Mouse (Mus musculus) forebrain, embryonic 13.5 days (tissue): ENCODE measurements at regions not wholly inside any gene's neighbourhood (a gene's known extent, or its start where the extent isn't known, plus 50 kb on each side); places are given as distances from the start of the nearest gene placed in this dataset. TPM values are rescaled to one million over a fixed set of nuclear protein-coding genes. Genes with fewer than 3 reads are reported as not detected.
"Not testable (repeated sequence)": the region's sequence is repeated elsewhere in the genome, so short reads cannot be mapped to it uniquely, and the experiment has no call there.

ENCODE experiments used
- ATAC-seq: fragments of 200-750 bp; cut with Nextera tagmentation; 2 replicates; pipeline ENCODE4 v1.8.0; 2017
- H3K27ac ChIP-seq: fragments of 300-500 bp; sonication (generic); 2 replicates; pipeline ENCODE4 v1.5.1; 2015; ENCODE audit warnings: inconsistent platforms, mild to moderate bottlenecking, moderate library complexity
- H3K27me3 ChIP-seq: fragments of 300-500 bp; sonication (generic); 2 replicates; pipeline ENCODE4 v1.6.1; 2015; ENCODE audit warnings: mild to moderate bottlenecking, inconsistent platforms
- H3K36me3 ChIP-seq: fragments of 300-500 bp; sonication (generic); 2 replicates; pipeline ENCODE4 v1.6.1; 2015; ENCODE audit warnings: mild to moderate bottlenecking, inconsistent platforms; ENCODE audit not compliant: poor library complexity, severe bottlenecking
- H3K4me1 ChIP-seq: fragments of 300-500 bp; sonication (generic); 2 replicates; pipeline ENCODE4 v1.6.1; 2015; ENCODE audit warnings: inconsistent platforms
- H3K4me2 ChIP-seq: fragments of 300-500 bp; sonication (generic); 2 replicates; pipeline ENCODE4 v1.6.1; 2015; ENCODE audit warnings: inconsistent platforms, mild to moderate bottlenecking, moderate library complexity
- H3K4me3 ChIP-seq: fragments of 300-500 bp; sonication (generic); 2 replicates; pipeline ENCODE4 v1.5.1; 2015; ENCODE audit warnings: mild to moderate bottlenecking, inconsistent platforms
- H3K9ac ChIP-seq: fragments of 300-500 bp; sonication (generic); 2 replicates; pipeline ENCODE4 v1.6.1; 2015; ENCODE audit warnings: mild to moderate bottlenecking, inconsistent platforms
- H3K9me3 ChIP-seq: fragments of 300-500 bp; sonication (generic); replicated peaks from 2 replicates; pipeline ENCODE4 v1.6.1; 2016; ENCODE audit warnings: inconsistent platforms
- WGBS: fragments of 180-500 bp; shearing (Covaris S2); methylation state at CpG from one replicate; pipeline ENCODE4 v1.1.7; 2015; 5-methylcytosine and 5-hydroxymethylcytosine counted together
- microRNA-seq: library from miRNA; unstranded; fragments of <30 nt; microRNA quantifications from one replicate; pipeline ENCODE4, GENCODE M21; 2016

GRCm38 (mm10) chr12:115764939-115765479, 282.5 kb upstream of the Zfp386 start:
- WGBS: 68% methylated on average over 4 of the region's 4 CpGs
- not testable (repeated sequence) for H3K27me3 ChIP-seq, H3K4me1 ChIP-seq, H3K27ac ChIP-seq, H3K36me3 ChIP-seq, H3K4me2 ChIP-seq, H3K9me3 ChIP-seq, ATAC-seq, H3K4me3 ChIP-seq, H3K9ac ChIP-seq

DNA sequence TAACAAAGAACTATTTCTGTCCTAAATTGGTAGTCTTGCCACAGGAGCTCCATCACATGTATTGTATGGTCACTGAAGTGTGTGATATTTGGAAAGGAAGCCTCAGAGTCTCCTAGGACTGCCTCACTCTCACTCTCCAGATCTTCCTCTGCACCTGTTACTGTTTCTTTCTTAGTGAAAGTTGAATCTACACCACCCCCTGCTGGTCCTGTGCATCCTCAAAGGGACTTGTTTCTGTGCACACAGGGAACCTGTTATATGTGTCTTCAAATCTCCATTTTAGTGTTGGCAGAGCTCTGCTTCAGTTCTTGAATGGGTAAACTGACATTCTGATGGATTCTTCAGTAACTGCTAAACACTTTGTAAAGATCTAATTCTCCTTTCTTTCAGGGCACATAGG, 276.3 kb upstream of the Zfp386 start:
- H3K9ac ChIP-seq, H3K9me3 ChIP-seq, ATAC-seq, H3K27ac ChIP-seq, H3K36me3 ChIP-seq, H3K4me1 ChIP-seq, H3K4me3 ChIP-seq, H3K27me3 ChIP-seq, H3K4me2 ChIP-seq: not testable (repeated sequence)

- H3K27me3 ChIP-seq, H3K9me3 ChIP-seq, H3K36me3 ChIP-seq, H3K27ac ChIP-seq, H3K9ac ChIP-seq, H3K4me1 ChIP-seq, ATAC-seq, H3K4me3 ChIP-seq, H3K4me2 ChIP-seq: not testable (repeated sequence)
- WGBS: 72% methylated on average over 1 of the region's 1 CpGs
Observed at GRCm38 (mm10) chr12:115790369-115790768, 257.2 kb upstream of the Zfp386 start.

DNA sequence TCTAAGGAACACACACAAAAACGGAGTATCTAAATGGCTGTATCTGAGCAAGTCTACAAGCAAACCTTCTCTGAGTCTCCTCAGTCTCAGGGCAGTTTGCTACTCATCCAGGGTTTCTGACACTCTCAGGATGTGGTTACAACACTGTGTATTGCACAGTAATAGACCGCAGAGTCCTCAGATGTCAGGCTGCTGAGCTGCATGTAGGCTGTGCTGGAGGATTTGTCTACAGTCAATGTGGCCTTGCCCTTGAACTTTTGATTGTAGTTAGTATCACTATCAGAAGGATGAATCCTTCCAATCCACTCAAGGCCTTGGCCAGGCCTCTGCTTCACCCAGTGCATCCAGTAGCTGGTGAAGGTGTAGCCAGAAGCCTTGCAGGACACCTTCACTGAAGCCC, 245.0 kb upstream of the Zfp386 start:
- peaks cover 10% of the 10 kb centered on the region; the same call in 1 of the 2 replicates for H3K9me3 ChIP-seq
- not testable (repeated sequence) for H3K4me2 ChIP-seq, H3K27me3 ChIP-seq, H3K36me3 ChIP-seq, H3K4me3 ChIP-seq, ATAC-seq, H3K4me1 ChIP-seq, H3K9ac ChIP-seq, H3K27ac ChIP-seq
- WGBS: 68% methylated on average over 2 of the region's 2 CpGs

GRCm38 (mm10) chr12:115803675-115804074, 243.8 kb upstream of the Zfp386 start:
- H3K27ac ChIP-seq, H3K4me1 ChIP-seq, H3K4me3 ChIP-seq, H3K27me3 ChIP-seq, H3K9ac ChIP-seq, H3K36me3 ChIP-seq, ATAC-seq, H3K4me2 ChIP-seq: not testable (repeated sequence)
- peaks cover 16% of the 10 kb centered on the region for H3K9me3 ChIP-seq
- WGBS: 50% methylated on average over 2 of the region's 2 CpGs

DNA sequence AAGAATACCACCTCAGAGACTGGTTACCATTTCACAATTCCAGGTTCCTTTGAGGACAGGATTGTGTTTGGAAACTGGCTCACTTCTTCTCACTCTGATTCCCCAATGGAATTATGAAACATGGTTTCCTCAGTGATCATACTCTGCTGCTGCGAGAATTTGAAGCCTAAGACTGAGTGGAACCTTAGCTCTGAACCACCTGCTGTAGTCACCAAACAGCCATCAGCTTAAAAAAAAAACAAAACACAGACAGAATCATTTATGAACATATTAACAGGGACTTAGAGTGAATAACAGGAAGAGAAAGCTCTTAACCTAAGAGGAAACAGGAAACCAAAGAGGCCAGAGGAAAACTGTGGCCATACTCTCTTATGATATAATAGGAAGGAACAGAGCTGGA, 239.5 kb upstream of the Zfp386 start:
- H3K4me1 ChIP-seq: no peaks in the 10 kb centered on the region
- H3K36me3 ChIP-seq: no peaks in the 10 kb centered on the region
- WGBS: 36% methylated on average over 1 of the region's 1 CpGs
- no peak overlapping the region for H3K27ac ChIP-seq
- no peak overlapping the region for H3K4me2 ChIP-seq
- H3K27me3 ChIP-seq: no peaks in the 10 kb centered on the region
- no peak for ATAC-seq
- no peak overlapping the region for H3K4me3 ChIP-seq
- H3K9ac ChIP-seq: no peak overlapping the region
- H3K9me3 ChIP-seq: peaks cover 21% of the 10 kb centered on the region

Small RNA genes lying in the stretch of these regions (microRNA-seq; reads per million reads assigned to microRNA genes)
- not detected for gene Gm27722
- not detected for gene Mir6388
